Comparison of ENCODE assay signal across 7 mouse cellular contexts in genomic region chr13:113614635-113615545, GRCm38 (mm10). TPM values are rescaled to one million over a fixed set of nuclear protein-coding genes. Genes with fewer than 3 reads are reported as not detected.
A peak's percentile ranks its signal among the peaks of the same experiment; 100 is the strongest.
DNase-seq lines count a peak whose midpoint lies in the region; ATAC-seq lines count a peak whose summit lies in the region.

No protein-coding gene starts in this region.

- peak; percentile 71 for ATAC-seq in megakaryocyte-erythroid progenitor cell, adult 5-6 weeks (replicated peaks; ENCODE audit: low FRiP score, low TSS enrichment, poor library complexity, severe bottlenecking)

- intact Hi-C loops in left cerebral cortex, postnatal 25 days (cut with DNase I): loop anchor here (5.0 to 10.0 kb wide), 5 partner anchors 98 to 570 kb away; partner anchors contain the start of gene Gpx8

- peak; percentile 82 to 91 for DNase-seq in adrenal gland, adult (ENCODE audit: inconsistent age in 2 of 2, low spot score in 1 of 2)
- peak; percentile 77 to 79 for DNase-seq in cerebellum, postnatal 36 days
- DNase-seq in gastrocnemius, postnatal 10 days: peak; percentile 77
- DNase-seq in induced T-regulatory cell, adult 2 months (ENCODE audit: low read depth): peak; percentile 97
- peak; percentile 65 to 73 for DNase-seq in left cerebral cortex, postnatal 25 days (ENCODE audit: low spot score in 2 of 2)
- peak; percentile 59 for DNase-seq in right cerebral cortex, postnatal 4 days

RNA-seq across cellular contexts. Expression of gene Snx18, which starts 3.5 kb away (rescaled TPM):
- total RNA-seq in gastrocnemius, postnatal 10 days (2021): 10 to 100 TPM; 20.1 to 25.7 TPM
- 10 to 100 TPM; 21.4 to 25.7 TPM for total RNA-seq in left cerebral cortex, postnatal 25 days (2021)
- total RNA-seq in megakaryocyte-erythroid progenitor cell, adult 5-6 weeks (2014; fragmentation: Nextera tagmentation): 5.3 and 10.9 TPM in 2 replicates
- total RNA-seq in megakaryocyte-erythroid progenitor cell, adult 5-6 weeks (2017): 13.2 and 18.1 TPM in 2 replicates

RNA-seq across cellular contexts. Expression of gene Hspb3, which starts 48.6 kb away (rescaled TPM):
- total RNA-seq in gastrocnemius, postnatal 10 days (2021): 10 to 100 TPM; 79.1 to 87.3 TPM
- total RNA-seq in left cerebral cortex, postnatal 25 days (2021): 1 to 10 TPM; 8.1 to 9.1 TPM
- not detected in 2 replicates for total RNA-seq in megakaryocyte-erythroid progenitor cell, adult 5-6 weeks (2014; fragmentation: Nextera tagmentation)
- not detected in 2 replicates for total RNA-seq in megakaryocyte-erythroid progenitor cell, adult 5-6 weeks (2017)

Comparison
In these comparisons a context has a peak if more than half of its experiments do, and no peak if none do; other contexts are left out.
1. Peak in every context shown above with its lines: DNase-seq and ATAC-seq.
2. RNA of gene Hspb3, which starts 48.6 kb away (total RNA-seq): 79.1 to 87.3 TPM in gastrocnemius, postnatal 10 days and 8.1 to 9.1 TPM in left cerebral cortex, postnatal 25 days; not detected in megakaryocyte-erythroid progenitor cell, adult 5-6 weeks; every median in the first group is over 4 times any median in the second.